Mouse (Mus musculus): Measurements from ENCODE around the gene Sbno2.

Gene Sbno2

DNA sequence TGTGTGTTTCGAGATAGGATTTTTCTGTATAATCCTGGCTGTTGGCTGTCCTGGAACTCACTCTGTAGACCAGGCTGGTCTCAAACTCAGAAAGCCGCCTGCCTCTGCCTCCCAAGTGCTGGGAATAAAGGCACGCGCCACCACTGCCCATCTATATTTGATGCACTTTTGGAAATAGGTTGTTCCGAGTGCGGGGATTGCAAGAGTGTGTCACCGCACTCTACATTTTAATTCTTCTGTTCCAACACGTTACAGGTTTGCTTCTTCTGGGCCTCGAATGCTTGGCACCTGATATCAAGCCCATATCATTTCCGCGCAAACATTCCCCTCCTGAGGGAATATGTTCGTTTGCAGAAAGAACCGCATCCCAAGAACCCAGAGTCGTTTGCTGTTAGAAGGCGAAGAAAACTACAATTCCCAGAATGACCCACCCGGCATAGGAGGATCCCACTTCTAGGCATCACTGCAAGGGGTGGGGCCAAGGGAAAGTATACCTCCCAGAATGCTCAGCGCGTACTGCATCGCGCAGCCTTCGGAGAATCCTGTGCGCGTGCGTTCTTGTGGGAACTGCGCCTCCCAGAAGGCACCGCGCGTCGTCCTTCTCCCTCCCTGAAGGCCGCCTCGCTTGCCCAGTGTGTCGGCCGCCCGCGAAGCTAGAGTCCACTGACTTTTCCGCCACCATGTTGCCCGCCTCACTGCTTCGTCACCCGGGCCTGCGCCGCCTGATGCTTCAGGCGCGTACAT, 36.6 kb upstream of the Sbno2 start:
- DNase-seq (ENCODE audit: low spot score in 2 of 2) = peak; percentile 88 to 91

DNA sequence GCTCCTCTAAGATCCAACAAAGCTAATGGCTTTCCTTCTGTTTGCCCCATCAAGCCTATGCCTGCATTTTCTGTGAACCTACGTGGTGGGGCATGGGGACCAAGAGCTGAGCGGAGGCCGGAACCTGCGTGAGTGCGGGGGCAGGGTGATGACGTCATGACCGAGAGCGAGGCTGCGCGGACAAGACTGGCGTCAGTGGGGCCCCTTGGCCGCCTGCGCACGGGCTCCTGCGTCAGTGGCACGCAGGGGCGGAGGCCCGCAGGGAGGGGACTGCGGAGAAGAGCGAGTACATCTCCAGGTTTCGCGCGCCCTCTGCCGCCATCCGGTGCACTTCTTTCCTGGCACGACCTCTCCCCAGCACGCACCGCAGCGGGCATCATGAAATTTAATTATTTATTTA, 35.9 kb upstream of the Sbno2 start:
- peak; percentile 98 to 99 for DNase-seq (ENCODE audit: low spot score in 2 of 2)

DNA sequence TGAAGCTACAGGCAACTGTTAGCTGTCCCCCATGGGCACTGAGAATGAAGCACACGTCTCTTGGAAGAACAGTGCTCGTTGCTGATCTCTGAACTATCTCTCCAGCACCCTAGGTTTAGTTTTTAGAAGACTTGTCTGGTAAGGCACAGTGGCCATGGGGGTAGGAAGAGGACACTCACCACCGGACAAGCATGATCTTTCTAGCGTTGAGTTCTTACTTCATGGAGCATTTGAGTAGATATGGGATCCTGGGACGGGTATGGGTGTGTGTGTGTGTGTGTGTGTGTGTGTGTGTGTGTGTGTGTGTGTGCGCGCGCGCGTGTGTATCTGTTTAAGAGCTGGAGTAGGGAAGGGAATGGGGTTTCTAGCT, 35.3 kb upstream of the Sbno2 start, which contains the start of gene Cbarp:
TSS of gene Cbarp (minus strand) at position 170 of the 370 bp plus-strand sequence.
- DNase-seq (ENCODE audit: low spot score in 2 of 2) = no peak

DNA sequence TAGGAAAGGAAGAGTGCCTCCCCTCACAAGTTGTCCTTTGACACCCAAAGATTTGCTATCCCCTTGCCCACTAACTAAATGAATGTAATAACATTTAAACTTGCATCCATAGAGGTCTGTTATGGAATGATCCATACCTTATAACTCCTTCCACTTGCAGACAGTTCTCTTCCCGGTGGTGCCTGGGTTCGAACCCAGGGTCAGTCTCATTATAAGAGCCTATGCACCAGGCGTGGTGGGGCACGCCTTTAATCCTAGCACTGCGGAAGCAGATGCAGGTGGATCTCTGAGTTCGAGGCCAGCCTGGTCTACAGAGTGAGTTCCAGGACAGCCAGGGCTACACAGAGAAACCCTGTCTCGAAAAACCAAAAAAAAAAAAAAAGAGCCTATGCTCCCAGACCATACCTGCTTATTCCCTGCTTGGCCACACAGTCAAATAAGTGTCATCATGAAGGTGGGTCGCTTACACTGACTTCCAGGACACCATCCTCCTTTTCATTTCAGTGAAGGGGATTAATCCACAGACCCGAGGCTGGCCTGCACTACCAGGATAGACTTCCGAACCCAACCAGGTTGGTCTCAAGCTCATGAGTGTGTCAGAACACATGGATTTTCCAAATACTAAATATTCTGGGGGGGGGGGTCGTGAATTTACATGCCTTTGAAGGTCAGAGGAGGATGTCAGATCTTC, 34.7 kb upstream of the Sbno2 start:
- no peak for DNase-seq (ENCODE audit: low spot score in 2 of 2)

DNA sequence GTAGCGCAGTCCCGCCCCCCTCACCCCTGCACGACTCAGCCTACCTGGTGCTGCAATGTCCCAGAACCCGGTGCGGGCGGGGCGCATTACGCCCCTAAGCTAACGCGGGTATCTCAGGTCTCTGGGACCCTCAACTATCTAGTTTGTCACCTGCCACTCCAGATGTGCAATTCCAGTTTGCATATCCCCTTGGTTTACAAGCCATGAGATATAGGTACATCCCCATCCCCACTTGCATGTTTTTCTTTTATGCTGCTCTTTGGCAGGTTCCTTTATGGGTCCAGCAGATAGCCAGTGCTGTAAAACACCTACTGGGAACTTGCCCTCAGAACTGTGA, 34.0 kb upstream of the Sbno2 start:
- no peak for DNase-seq (ENCODE audit: low spot score in 2 of 2)

DNA sequence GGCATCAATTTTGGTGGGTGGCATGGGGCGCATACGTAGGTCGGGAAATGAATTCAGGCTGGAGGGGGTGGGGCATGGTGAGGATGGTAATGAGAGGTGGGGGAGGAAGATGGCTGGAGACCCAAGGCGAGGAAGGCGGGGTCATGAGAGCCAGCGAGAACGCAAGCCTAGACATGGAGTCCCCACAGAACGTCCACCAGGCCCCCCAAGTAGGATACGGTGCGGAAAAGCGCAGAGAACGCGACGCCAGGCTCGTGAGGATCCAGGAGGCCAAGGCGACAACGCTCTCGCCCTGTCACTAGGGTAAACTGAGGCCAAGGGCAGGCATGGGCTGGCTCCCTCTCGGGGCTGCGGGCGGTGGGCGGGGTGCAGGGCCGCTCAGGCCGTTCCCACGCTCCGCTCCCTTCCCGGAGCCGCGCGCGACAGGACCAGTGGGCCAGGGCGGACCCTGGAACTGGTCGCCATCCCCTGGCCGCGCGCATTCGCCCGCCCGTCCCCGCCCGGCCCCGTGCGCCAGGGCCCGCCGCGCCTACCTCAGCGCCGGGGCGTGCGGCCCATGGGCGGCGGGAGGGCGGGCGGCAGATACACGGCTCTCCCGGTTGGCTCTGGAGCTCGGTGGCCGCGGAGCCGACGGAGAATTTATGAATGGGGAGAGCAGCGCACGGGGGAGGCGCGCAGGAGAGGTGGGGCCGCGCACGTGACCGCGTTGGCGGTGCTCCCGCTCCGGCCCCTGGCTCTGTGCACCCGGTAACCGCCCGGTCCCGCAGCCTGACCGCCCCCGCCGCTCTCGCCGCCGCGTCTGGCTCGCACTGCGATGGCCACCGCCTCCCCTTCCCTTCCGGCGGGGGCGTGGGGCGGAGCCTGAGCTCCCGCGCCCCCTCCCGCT, 33.4 kb upstream of the Sbno2 start, which contains the start of gene Atp5d:
TSS of gene Atp5d (plus strand) at position 80 of the 886 bp plus-strand sequence.
- DNase-seq (ENCODE audit: low spot score in 2 of 2) = no peak

DNA sequence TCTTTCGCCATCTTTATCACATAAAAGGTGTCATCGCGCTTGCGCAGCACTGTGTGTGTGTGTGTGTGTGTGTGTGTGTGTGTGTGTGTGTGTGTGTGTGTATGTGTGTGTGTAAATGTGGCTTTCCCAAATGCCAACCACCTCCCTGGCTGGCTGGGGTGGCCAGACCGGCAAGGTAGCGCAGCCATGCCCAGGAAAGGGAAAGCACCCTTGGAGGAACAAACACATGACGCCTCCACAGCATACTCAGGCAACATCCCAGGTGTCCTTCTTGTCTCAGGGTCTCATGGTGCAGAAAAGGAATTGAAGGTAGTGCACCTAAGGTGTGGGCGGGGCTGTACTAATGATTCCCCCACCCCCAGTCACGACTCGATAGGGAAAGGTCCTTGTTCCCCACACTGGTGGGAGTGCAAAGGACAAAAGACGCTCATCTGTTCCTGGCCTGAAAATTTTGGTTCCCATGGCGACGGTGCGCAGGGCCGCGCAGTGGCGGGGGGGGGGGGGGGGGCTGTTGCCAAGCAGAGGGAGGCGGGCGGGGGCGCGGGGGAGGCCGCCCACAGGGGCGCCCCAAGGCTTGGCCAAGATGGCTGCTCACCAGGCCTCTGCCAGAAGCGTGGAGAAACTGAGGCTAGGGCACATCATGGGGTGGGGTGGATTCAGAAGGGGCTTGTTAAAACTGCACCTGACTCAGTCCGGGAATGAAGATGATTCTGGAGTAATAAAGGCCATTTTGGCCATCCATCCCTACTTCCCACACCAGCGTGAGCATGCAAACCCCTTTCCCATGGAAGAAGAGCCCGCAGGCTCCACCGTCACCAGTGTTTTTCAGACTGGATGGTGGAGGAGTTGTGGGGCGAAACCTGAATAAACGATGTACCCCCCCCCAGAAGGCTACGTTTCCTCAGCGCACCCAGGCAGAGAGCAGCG, 32.5 kb upstream of the Sbno2 start:
- peak in 1 of 2 experiments; percentile 45 for DNase-seq (ENCODE audit: low spot score in 2 of 2)

DNA sequence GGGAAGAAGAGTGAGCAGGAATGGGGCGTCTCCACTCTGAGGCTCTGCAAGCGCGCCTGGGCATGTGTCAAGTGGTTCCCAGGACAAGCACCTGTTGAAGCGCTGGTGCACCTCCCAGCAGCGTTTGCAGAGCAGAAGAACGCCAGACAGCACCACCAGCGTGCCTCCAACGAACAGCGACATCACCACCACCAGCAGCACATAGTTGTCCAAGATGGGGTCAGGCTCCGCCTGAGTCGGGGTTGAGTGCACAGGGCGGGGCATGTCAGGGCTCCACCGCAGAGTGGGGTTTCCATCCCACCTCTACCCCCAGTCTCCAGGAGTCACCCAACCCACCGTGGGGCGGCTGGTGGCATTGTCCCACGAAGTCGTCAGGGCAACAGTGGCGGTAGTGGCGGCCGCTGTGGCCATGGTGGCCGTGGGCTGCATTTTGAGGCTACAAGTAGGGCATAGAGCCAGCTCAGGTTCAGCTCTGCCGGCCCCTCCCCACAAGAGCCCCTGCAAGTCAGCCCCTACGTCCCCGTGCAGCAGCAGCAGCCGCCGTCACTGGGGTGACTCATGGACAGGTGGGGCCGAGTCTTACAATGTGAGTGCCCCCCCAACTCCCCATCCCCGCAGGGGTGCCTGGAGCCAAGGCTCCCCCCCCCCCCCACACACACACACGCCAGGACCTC, 31.7 kb upstream of the Sbno2 start:
- peak; percentile 74 to 77 for DNase-seq (ENCODE audit: low spot score in 2 of 2)

DNA sequence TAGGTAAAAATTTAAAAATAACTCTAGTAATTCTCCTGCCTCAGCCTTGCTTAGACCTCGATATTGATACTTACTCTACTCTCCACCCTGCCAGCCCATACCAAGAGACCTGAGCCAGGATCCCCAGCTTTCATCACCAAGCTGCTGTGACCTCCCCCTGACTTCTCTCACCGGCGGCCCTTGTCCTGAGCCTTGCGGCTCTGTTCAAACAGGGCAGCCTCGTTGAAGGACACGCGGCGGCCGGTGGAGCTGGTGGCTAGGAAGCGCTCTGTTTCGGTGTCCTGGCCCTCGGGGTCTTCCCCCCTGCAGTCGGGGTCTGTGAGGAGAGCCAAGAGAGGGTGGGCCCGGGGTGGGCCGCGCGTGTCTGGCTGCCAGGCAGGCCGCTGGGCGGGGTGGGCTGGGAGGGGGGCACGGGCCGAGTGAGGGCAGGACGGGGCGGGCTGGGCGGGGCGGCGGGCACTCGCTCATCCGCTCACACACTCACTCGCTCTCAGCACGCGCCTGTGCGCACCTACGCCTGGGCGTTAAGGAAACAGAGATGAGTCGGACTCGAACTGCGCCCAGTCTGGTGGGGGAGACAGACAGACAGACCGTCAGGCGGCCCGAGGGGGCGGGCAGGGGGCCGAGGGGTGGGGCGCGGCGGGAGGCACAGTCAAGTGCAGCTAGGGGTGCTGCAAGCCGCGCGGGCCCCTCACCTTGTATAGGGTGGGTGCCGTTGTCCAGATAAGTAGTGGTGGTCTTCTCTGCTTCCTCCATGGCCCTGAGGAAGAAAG, 31.0 kb upstream of the Sbno2 start:
- no peak for DNase-seq (ENCODE audit: low spot score in 2 of 2)

DNA sequence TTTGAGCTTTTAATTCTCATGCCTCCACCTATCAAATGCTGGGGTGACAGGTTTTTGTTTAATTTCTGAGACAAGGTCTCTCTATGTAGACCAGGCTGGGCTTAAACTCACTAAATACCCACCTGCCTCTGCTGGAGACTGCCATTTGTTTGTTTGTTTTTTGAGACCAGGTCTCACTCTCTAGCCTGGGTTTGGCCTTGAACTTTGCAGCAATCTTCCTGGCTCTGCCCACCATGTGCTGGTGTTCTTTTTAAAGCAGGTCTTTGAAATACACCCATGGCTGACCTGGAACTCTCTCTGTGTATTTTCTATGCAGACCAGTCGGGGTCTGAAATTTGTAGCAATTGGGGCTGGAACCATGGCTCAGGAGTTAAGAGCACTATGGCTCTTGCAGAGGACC, 30.3 kb upstream of the Sbno2 start:
- no peak for DNase-seq (ENCODE audit: low spot score in 2 of 2)

DNA sequence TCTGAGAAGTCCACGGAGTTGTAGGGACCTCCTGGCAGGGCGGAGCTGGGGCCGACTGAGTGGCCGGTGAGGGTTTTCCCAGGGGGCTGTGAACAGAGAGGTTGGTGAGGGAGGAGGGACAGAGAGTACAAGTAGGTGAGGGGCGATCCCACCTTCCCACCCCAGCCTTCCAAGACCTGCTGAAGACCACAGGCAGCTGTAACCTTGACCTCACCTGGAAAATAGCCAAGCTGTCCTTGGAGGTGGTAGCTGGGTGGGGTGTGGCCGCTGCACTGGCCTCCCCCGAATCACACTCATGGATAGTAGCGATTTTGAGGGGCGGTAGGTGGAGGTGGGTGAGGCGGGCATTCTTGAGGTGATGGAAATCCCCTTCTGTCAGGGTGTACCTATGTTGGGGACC, 29.8 kb upstream of the Sbno2 start:
- DNase-seq (ENCODE audit: low spot score in 2 of 2) = no peak

DNA sequence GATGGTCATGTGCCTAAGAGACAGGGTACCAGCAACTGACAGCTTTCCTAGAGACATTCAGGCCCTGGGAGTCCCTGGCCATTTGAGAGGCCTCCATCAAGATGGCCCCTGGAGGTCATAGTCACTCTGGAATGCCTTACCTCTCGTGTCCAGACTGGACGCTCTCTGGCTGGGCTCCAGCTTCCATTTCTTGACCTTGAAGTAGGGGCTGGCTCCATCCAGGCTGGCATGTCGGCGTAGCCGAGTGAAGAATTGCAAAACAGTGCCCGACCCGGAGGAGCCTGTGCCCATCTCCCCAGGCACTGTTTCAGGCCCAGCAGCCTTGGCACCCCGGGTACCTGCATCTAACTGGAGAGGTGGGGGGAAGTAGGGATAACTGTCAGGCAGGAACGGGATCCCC, 29.1 kb upstream of the Sbno2 start:
- no peak for DNase-seq (ENCODE audit: low spot score in 2 of 2)

DNA sequence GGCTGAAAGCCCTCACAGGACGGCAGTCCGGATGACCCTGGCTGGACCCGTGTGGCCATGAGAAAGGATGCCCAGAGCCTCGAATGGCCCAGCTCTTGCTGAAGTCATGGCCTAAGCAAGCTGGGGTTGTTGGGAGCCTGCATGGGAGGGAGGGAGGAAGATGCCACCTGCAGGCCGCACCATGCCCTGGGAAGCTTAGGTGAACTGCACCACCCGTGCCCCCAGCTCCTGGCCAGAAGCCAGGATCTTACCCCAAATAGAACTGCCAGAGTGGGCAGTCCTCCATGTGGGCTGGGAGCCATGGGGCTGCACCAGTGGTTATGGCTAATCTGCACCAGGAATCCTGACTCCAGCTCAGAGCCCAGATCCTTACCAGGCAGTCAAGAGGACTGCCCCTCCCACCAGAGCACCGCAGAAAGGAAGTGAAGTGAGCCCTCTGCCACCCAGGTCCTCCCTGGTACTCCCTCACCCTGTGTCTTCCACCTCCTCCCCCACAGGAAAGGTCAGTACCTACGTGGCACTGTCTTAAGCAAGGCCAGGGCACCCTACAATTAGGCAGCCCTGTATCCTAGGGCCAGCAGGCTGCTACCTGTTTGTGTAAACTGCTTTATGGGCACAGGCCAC, 28.0 kb upstream of the Sbno2 start:
- DNase-seq (ENCODE audit: low spot score in 2 of 2) = no peak

DNA sequence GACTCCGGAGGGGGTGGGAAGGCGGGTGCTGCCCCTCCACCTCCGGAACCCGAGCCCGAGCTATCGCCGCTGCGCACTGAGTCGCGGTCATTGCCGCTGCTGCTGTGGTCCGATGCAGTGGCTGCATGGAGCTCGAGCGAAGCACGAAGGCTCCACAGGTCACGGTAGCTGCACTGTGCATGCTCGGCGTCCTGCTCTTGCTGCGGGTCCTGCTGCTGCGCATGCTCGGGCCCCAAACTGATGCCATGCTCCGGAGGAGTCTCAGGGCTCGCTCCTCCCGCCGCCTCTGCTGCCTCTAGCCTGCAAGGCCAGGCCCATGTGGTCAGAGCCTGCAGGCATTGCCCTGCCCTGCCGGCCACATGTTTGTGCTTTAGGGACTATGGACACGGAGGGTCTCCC, 26.6 kb upstream of the Sbno2 start:
- no peak for DNase-seq (ENCODE audit: low spot score in 2 of 2)

DNA sequence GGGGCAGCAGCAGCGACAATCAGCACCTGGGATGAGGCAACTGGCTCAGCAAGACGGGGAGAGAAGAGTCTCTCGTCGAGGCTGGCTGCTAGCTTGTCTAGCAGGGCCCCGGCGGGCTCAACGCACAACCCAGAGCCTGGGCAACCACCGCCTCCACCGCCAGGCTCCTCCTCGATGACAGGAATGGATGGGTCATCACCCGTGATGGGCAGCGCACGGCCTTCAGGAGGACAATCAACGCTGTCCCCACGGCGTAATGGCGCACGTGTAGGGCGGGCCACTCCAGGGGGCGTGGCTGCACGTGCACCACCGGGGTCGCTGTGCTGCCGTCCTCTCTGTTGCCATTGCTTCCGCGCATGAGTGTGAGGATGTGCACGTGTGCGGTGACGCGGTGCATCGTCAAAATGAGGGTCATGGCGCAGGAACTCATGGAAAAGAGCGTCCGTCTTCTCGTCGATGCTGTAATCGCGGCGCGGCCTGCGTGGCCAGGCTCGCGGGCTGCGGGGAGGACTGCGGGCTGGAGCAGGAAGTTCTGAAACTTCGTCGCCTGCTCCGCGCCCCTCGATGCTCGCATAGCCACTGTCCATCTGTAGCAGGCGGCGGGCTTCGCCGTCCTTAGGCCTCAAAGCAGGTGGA, 26.1 kb upstream of the Sbno2 start:
- no peak for DNase-seq (ENCODE audit: low spot score in 2 of 2)

DNA sequence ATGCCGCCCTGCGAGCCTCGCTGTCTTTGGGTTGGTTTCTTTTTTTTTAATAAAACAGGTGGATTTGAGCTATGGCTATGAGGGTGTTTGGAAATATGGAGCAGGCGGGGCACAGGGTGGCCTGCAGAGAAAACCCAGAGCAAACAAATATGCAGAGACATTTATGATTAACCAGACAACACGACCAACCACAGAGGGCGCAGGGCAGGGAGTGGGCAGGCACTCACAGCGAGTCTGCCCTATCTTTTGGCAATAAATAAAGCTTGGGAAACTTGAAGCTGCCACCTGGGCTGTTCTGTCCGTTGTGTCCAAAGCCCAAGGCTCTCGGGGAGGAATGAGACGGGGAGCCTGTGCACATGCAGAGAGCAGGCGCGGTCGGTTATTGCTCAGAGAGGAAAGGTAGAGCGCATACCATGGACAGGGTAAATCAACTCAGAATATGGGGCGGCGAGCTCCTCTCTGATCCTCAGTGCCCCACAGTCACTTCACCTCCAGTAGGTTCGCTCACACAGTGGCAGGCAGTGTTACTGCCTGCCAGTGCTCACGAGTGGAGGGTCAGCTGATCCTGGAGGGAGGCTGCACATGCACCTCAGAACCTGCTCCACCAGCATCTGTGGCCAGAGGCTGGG, 25.1 kb upstream of the Sbno2 start:
- DNase-seq (ENCODE audit: low spot score in 2 of 2) = no peak

DNA sequence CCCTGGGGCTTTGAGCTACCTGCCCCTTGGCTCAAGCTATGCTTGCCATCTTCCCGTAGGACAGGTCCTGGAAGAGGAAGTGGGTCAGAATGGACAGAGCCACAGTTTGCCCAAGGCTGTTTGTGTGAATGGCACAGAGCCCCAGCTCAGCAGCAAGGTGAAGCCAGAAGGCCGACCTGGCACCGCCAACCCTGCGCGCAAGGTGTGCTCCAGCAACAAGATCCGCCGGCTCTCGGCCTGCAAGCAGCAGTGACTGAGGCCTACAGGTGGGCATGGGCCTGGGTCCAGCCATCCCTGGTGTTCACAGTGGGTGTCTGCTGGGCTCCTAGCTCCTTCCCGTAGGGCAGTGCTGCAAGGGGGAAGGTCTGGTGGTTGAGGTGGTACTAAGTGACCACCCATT, 24.5 kb upstream of the Sbno2 start:
- no peak for DNase-seq (ENCODE audit: low spot score in 2 of 2)

DNA sequence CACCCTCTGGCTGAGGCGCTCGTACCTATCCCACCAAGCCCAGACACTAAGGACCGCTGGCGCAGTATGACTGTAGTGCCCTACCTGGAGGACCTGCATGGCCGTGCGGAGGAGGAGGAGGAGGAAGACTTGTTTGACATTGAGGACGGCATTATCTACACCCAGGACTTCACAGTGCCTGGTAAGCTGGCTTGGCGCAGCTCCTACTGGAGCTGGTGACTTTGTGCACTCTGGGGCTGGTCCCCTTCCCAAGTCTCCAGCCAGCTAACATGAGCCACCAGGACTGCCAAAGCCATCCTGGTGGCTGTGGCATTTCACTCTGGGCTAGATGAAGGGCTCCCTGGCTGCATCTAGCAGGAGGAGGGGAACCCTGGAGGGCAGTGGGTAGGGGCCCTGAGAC, 22.5 kb upstream of the Sbno2 start:
- no peak for DNase-seq (ENCODE audit: low spot score in 2 of 2)
